Mouse (Mus musculus): ENCODE data around the gene Sfxn2.

GRCm38 (mm10) chr19:46606718-46607117, 33.6 kb downstream of the Sfxn2 start:
- TF ChIP-seq CTCF (IDR thresholded peaks at IDR 0.05) (no peak), EP300 (IDR thresholded peaks at IDR 0.05) (no peak)

Measured in lung, postnatal 0 days (tissue).